Mouse (Mus musculus) small intestine, adult 2 months (tissue): ENCODE data around the gene Chl1.

Experiments
- CTCF ChIP-seq: fragments of 200-500 bp; IDR thresholded peaks from 2 replicates; pipeline ENCODE4 v1.5.1; 2012; ENCODE audit warnings: low read depth, mild to moderate bottlenecking, control low read depth, inconsistent platforms, low read length, moderate library complexity, mixed read lengths; ENCODE audit not compliant: insufficient replicate concordance, insufficient read length; ENCODE audit errors: extremely low read depth
- POLR2A ChIP-seq: fragments of 200-500 bp; IDR thresholded peaks from 2 replicates; pipeline ENCODE4 v1.6.1; 2012; ENCODE audit warnings: low read depth, mild to moderate bottlenecking, control low read depth, inconsistent platforms, low read length, moderate library complexity

GRCm38 (mm10) chr6:103512911-103513321 lies 2.5 kb downstream of the Chl1 start:
- no peak for TF ChIP-seq POLR2A
- no peak for TF ChIP-seq CTCF
